Mouse (Mus musculus) embryo, embryonic 10.5 days (tissue): Measurements from ENCODE around the gene Urah.
A peak's percentile ranks its signal among the peaks of the same experiment; 100 is the strongest.

Experiments used
- DNase-seq: peaks from one replicate; pipeline ENCODE4 v3.0.0-alpha.2; 2015; ENCODE audit warnings: low spot score

Gene Urah

GRCm38 (mm10) chr7:140877364-140877763, 42.5 kb downstream of the Urah start:
- DNase-seq: no peak

GRCm38 (mm10) chr7:140879355-140879754, 44.5 kb downstream of the Urah start:
- DNase-seq: no peak

- DNase-seq: no peak
Observed at GRCm38 (mm10) chr7:140880419-140880818, 45.6 kb downstream of the Urah start.

- no peak for DNase-seq
Observed at GRCm38 (mm10) chr7:140880865-140881515, 46.2 kb downstream of the Urah start.

- peak; percentile 96 for DNase-seq
Observed at GRCm38 (mm10) chr7:140881696-140882468, 47.1 kb downstream of the Urah start, which contains the start of the genes Psmd13 and Sirt3. Gene Psmd13, plus strand, starts transcription at chr7:140881968. Gene Sirt3, minus strand, starts transcription at chr7:140882309.

GRCm38 (mm10) chr7:140882469-140882803, 47.6 kb downstream of the Urah start:
- no peak for DNase-seq
